Mouse (Mus musculus) E14TG2a.4 (cell line): ENCODE measurements around the gene Mre11a.

Experiments
- CTCF ChIP-seq: conservative IDR thresholded peaks from 2 replicates; pipeline ENCODE4 v1.5.1; 2014; ENCODE audit warnings: low read length
- NANOG ChIP-seq: IDR thresholded peaks from 2 replicates; pipeline ENCODE4 v1.6.1; 2014; ENCODE audit warnings: borderline replicate concordance, low read length, mixed read lengths
- POU5F1 ChIP-seq: IDR thresholded peaks from 2 replicates; pipeline ENCODE4 v1.6.1; 2014; ENCODE audit warnings: low read length, borderline replicate concordance

- TF ChIP-seq CTCF (no peak), NANOG (no peak), POU5F1 (no peak)
Measured at GRCm38 (mm10) chr9:14824840-14825239, 40.4 kb downstream of the Mre11a start.
